Mouse (Mus musculus) embryonic facial prominence, embryonic 13.5 days (tissue): ENCODE results near the gene Grhpr. TPM values are rescaled to one million over a fixed set of nuclear protein-coding genes. Genes with fewer than 3 reads are reported as not detected.
A peak's percentile ranks its signal among the peaks of the same experiment; 100 is the strongest.
"Not testable (repeated sequence)": the region's sequence is repeated elsewhere in the genome, so short reads cannot be mapped to it uniquely, and the experiment has no call there.

Experiments used
- ATAC-seq: fragments of 200-750 bp; cut with Nextera tagmentation; 2 replicates; pipeline ENCODE4 v1.8.0; 2017; ENCODE audit warnings: low read depth; ENCODE audit not compliant: insufficient number of reproducible peaks, insufficient read depth, low FRiP score, low TSS enrichment
- H3K27ac ChIP-seq: fragments of 300-500 bp; sonication (generic); 2 replicates; pipeline ENCODE4 v1.5.1; 2015; ENCODE audit warnings: moderate library complexity, mild to moderate bottlenecking, inconsistent platforms
- H3K27me3 ChIP-seq: fragments of 300-500 bp; sonication (generic); 2 replicates; pipeline ENCODE4 v1.6.1; 2015; ENCODE audit warnings: mild to moderate bottlenecking, inconsistent platforms
- H3K36me3 ChIP-seq: fragments of 300-500 bp; sonication (generic); 2 replicates; pipeline ENCODE4 v1.6.1; 2015; ENCODE audit warnings: mild to moderate bottlenecking, inconsistent platforms
- H3K4me1 ChIP-seq: fragments of 300-500 bp; sonication (generic); 2 replicates; pipeline ENCODE4 v1.6.1; 2015; ENCODE audit warnings: inconsistent platforms
- H3K4me2 ChIP-seq: fragments of 300-500 bp; sonication (generic); 2 replicates; pipeline ENCODE4 v1.6.1; 2015; ENCODE audit warnings: moderate library complexity, mild to moderate bottlenecking, inconsistent platforms
- H3K4me3 ChIP-seq: fragments of 300-500 bp; sonication (generic); 2 replicates; pipeline ENCODE4 v1.5.1; 2015; ENCODE audit warnings: mild to moderate bottlenecking, inconsistent platforms
- H3K9ac ChIP-seq: fragments of 300-500 bp; sonication (generic); 2 replicates; pipeline ENCODE4 v1.6.1; 2015; ENCODE audit warnings: mild to moderate bottlenecking, inconsistent platforms
- H3K9me3 ChIP-seq: fragments of 300-500 bp; sonication (generic); 2 replicates; pipeline ENCODE4 v1.6.1; 2016; ENCODE audit warnings: inconsistent platforms
- WGBS: fragments of 180-500 bp; shearing (Covaris S2); methylation state at CpG from one replicate; pipeline ENCODE4 v1.1.7; 2015; ENCODE audit warnings: mixed read lengths; 5-methylcytosine and 5-hydroxymethylcytosine counted together
- polyA plus RNA-seq: library from polyadenylated mRNA; unstranded; fragments of >200 nt; fragmentation: Nextera tagmentation; extraction: Ambion mirVana; gene quantifications from 2 replicates; pipeline ENCODE4 v1.2.1, GENCODE M21; 2015

Grhpr gene
- polyA plus RNA-seq = 47.1 and 53.2 TPM in 2 replicates

GRCm38 (mm10) chr4:44981280-44981973, at the start of gene Grhpr:
Grhpr (plus strand) TSS chr4:44981395.
- peaks cover 26% of the 10 kb centered on the region for H3K4me1 ChIP-seq
- no peaks in the 10 kb centered on the region for H3K9me3 ChIP-seq
- H3K4me2 ChIP-seq = peak within 1 kb of the TSS; percentile 83
- peak; percentile 87 for ATAC-seq
- H3K4me3 ChIP-seq = peak within 1 kb of the TSS; percentile 81
- peaks cover 25% of the 10 kb centered on the region for H3K36me3 ChIP-seq
- H3K9ac ChIP-seq = peak within 1 kb of the TSS; percentile 90
- peak within 1 kb of the TSS; percentile 81 for H3K27ac ChIP-seq
- under 1% methylated on average over 40 of the region's 40 CpGs for WGBS
- no peaks in the 10 kb centered on the region for H3K27me3 ChIP-seq

GRCm38 (mm10) chr4:44931732-44932131, 49.5 kb upstream of the Grhpr start:
- Histone ChIP-seq H3K4me2 (no peak overlapping the region), H3K4me1 (no peaks in the 10 kb centered on the region), H3K4me3 (no peak overlapping the region), H3K36me3 (peaks cover 53% of the 10 kb centered on the region), H3K9me3 (no peaks in the 10 kb centered on the region), H3K27ac (no peak overlapping the region), H3K27me3 (no peaks in the 10 kb centered on the region), H3K9ac (no peak overlapping the region)
- 94% methylated on average over 6 of the region's 6 CpGs for WGBS
- ATAC-seq = no peak

- Histone ChIP-seq H3K9ac (no peak overlapping the region), H3K9me3 (no peaks in the 10 kb centered on the region), H3K36me3 (peaks cover 6% of the 10 kb centered on the region), H3K27ac (no peak overlapping the region), H3K27me3 (no peaks in the 10 kb centered on the region), H3K4me3 (no peak overlapping the region), H3K4me2 (no peak overlapping the region), H3K4me1 (no peaks in the 10 kb centered on the region)
- 76% methylated on average over 8 of the region's 8 CpGs for WGBS
- no peak for ATAC-seq
These were observed 42.5 kb upstream of the Grhpr start for GRCm38 (mm10) chr4:44938359-44939340.

DNA sequence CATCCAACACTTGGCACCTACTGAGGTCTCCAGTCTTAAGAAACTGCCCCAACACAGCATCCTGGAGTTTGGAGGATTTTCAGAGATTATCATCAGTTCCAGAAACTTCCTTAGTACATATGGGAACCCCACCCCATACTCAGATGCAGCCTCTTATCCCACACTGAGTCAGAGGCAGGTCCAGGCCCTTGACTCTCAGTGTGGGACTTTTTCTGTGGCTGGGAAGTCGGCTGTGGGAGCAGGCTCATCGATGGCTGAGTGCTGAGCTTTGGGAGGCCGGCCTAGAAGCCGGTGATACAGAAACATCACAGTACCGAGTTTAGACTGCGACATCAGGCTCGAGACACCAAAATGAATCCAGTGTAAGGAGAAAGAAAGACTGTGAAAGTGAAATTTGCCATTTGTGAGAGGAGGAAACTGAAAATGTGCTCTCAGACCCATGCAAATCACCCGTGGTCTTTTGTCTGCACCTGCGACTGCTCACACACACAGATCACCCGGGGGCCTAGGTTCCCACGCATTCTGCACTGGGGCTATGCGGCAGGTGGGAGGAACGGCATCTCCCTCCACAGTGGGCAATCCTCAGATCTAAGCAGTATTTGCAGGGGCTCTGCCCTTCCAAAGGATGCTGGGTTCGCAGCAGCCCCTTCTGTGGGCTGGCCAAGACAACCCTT, 41.5 kb upstream of the Grhpr start:
- WGBS = 90% methylated on average over 14 of the region's 14 CpGs
- no peak overlapping the region for H3K4me2 ChIP-seq

DNA sequence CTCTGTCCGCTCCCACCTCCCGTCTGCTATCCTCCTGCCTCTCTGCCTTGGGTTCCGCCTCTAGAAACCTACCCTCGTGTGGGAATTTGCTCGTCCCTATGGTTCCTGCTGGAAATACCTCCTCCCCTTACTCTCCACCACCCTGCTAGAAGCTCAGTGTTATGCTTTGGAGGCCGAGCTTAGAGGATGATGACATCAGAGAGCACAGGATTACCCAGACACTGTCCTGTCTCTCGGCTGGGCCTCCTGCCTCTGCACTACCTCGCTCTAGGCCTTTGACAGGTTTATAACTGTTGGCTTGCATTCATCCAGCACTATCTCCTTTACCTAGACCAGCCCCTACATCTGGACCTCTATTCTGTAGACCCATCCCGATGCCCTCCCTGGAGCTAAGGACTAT, 40.9 kb upstream of the Grhpr start:
- no peak overlapping the region for H3K4me2 ChIP-seq
- no peaks in the 10 kb centered on the region for H3K9me3 ChIP-seq
- 69% methylated on average over 9 of the region's 9 CpGs for WGBS
- H3K4me3 ChIP-seq = no peak overlapping the region
- no peak overlapping the region for H3K27ac ChIP-seq
- no peak overlapping the region for H3K9ac ChIP-seq
- no peak for ATAC-seq
- no peaks in the 10 kb centered on the region for H3K4me1 ChIP-seq
- no peaks in the 10 kb centered on the region for H3K27me3 ChIP-seq
- H3K36me3 ChIP-seq = no peaks in the 10 kb centered on the region

More for the DNA sequence above, 41.5 kb upstream of the Grhpr start:
- Histone ChIP-seq H3K9me3 (no peaks in the 10 kb centered on the region), H3K4me1 (no peaks in the 10 kb centered on the region), H3K27ac (no peak overlapping the region), H3K9ac (no peak overlapping the region), H3K27me3 (no peaks in the 10 kb centered on the region), H3K4me3 (no peak overlapping the region), H3K36me3 (no peaks in the 10 kb centered on the region)
- ATAC-seq = no peak

DNA sequence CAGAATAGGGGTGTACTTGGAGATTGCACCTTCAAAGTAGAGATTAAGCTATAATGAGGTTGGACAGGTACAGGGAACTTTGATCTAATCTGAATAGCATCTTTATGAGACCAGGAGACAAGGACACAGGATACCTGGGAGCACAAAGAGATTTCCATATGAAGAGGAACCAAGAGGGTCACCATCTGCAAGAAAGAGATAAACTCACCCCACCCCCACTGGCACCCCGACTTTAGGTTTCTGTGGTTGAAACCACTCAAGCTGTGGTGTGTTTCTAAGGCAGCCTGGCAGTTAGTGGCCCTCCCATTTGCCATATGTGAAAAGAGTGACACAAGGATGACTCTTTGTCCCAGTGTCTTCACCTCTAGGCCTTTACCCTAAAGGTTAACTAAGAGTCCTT, 39.0 kb upstream of the Grhpr start:
- Histone ChIP-seq H3K36me3 (no peaks in the 10 kb centered on the region), H3K9me3 (no peaks in the 10 kb centered on the region), H3K4me1 (no peaks in the 10 kb centered on the region), H3K27me3 (no peaks in the 10 kb centered on the region), H3K4me3 (no peak overlapping the region), H3K27ac (no peak overlapping the region), H3K9ac (no peak overlapping the region), H3K4me2 (no peak overlapping the region)
- 85% methylated on average over 1 of the region's 1 CpGs for WGBS
- ATAC-seq = no peak

DNA sequence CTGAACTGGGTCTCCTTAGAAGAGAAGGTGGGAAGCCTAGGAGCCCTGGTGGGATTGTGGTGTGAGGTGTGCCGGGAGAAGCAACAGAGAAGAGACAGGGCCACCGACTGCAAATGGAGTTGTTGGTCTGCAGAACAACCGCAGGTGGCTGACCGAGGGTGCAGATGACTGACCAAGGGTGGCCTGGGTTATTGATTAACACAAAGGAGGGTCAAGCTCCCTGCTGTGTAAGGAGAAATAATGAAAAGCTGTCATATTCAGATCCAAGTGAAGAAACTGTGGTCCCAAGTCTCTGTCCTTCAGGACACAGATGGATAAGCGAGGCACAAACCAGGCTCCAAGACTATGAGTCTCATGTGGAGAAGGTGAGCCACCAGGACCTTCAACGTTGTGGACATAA, 37.7 kb upstream of the Grhpr start:
- 89% methylated on average over 6 of the region's 6 CpGs for WGBS

GRCm38 (mm10) chr4:44944426-44945075, 36.6 kb upstream of the Grhpr start:
- Histone ChIP-seq H3K9ac (no peak overlapping the region), H3K36me3 (no peaks in the 10 kb centered on the region), H3K9me3 (no peaks in the 10 kb centered on the region), H3K27ac (no peak overlapping the region), H3K4me1 (no peaks in the 10 kb centered on the region), H3K4me3 (no peak overlapping the region), H3K4me2 (no peak overlapping the region), H3K27me3 (no peaks in the 10 kb centered on the region)
- no peak for ATAC-seq
- 68% methylated on average over 10 of the region's 10 CpGs for WGBS

More for the DNA sequence above, 37.7 kb upstream of the Grhpr start:
- ATAC-seq = no peak
- Histone ChIP-seq H3K9ac (no peak overlapping the region), H3K4me2 (no peak overlapping the region), H3K4me1 (no peaks in the 10 kb centered on the region), H3K27ac (no peak overlapping the region), H3K9me3 (no peaks in the 10 kb centered on the region), H3K4me3 (no peak overlapping the region), H3K36me3 (no peaks in the 10 kb centered on the region), H3K27me3 (no peaks in the 10 kb centered on the region)

- H3K9ac ChIP-seq, H3K36me3 ChIP-seq, H3K4me2 ChIP-seq, H3K4me3 ChIP-seq, H3K27me3 ChIP-seq, H3K4me1 ChIP-seq, ATAC-seq, H3K9me3 ChIP-seq, H3K27ac ChIP-seq: not testable (repeated sequence)
- 93% methylated on average over 2 of the region's 2 CpGs for WGBS
These were observed 35.1 kb upstream of the Grhpr start for GRCm38 (mm10) chr4:44946126-44946525.

DNA sequence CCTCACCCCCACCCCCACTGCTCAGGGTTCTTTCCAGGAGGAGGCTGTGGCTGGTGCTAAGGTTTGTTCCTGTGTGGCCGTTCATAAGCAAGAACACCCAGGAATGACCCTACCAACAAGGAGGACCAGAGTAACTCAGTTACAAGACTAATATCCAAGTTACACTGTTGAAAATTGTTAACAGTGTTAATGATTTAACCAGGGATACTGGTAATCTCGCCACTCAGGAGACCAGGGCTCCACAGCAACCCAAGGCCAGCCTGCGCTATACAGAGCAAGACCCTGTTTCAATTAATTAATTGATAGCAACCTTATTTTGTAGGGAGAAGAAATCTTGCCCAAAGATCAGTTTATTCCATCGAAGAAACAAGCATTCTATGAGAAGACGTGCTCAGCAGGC, 33.7 kb upstream of the Grhpr start:
- 86% methylated on average over 5 of the region's 5 CpGs for WGBS
- no peak for ATAC-seq
- no peaks in the 10 kb centered on the region for H3K4me1 ChIP-seq
- no peak overlapping the region for H3K4me3 ChIP-seq
- no peak overlapping the region for H3K9ac ChIP-seq
- H3K27me3 ChIP-seq = no peaks in the 10 kb centered on the region
- no peaks in the 10 kb centered on the region for H3K36me3 ChIP-seq
- H3K9me3 ChIP-seq = no peaks in the 10 kb centered on the region
- H3K4me2 ChIP-seq = no peak overlapping the region
- no peak overlapping the region for H3K27ac ChIP-seq

GRCm38 (mm10) chr4:44948314-44948713, 32.9 kb upstream of the Grhpr start:
- Histone ChIP-seq H3K27me3 (no peaks in the 10 kb centered on the region), H3K9ac (no peak overlapping the region), H3K36me3 (no peaks in the 10 kb centered on the region), H3K27ac (no peak overlapping the region), H3K9me3 (no peaks in the 10 kb centered on the region), H3K4me1 (no peaks in the 10 kb centered on the region), H3K4me3 (no peak overlapping the region), H3K4me2 (no peak overlapping the region)
- no peak for ATAC-seq
- WGBS = 88% methylated on average over 1 of the region's 1 CpGs
